Mouse (Mus musculus): Measurements from ENCODE around the gene Gm20820.
"Not testable (repeated sequence)": the region's sequence is repeated elsewhere in the genome, so short reads cannot be mapped to it uniquely, and the experiment has no call there.

Gm20820 gene

GRCm38 (mm10) chrY:86061472-86061871, at the start of gene Gm20820:
Gm20820 (plus strand) TSS chrY:86061772.
- not testable (repeated sequence) for DNase-seq

Measured in retina, postnatal 1 day (tissue).